Mouse (Mus musculus) bone marrow macrophage, adult 2 months (primary cell): ENCODE data around the gene Ahnak.

Source experiments
- CTCF ChIP-seq: IDR thresholded peaks from 2 replicates; pipeline ENCODE4 v1.5.1; 2012; ENCODE audit warnings: low read depth, mild to moderate bottlenecking, low read length, moderate library complexity
- POLR2A ChIP-seq: IDR thresholded peaks from 2 replicates; pipeline ENCODE4 v1.6.1; 2012; ENCODE audit warnings: mild to moderate bottlenecking, low read depth, low read length, borderline replicate concordance

- no peak for TF ChIP-seq CTCF
- TF ChIP-seq POLR2A = no peak
Measured at GRCm38 (mm10) chr19:8998546-8998945, 9.5 kb downstream of the Ahnak start.
